ENCODE assay signal across 8 mouse cellular contexts in genomic region chr12:93929239-93929563, GRCm38 (mm10).
DNase-seq lines count a peak whose midpoint lies in the region; ATAC-seq and TF ChIP-seq lines count a peak whose summit lies in the region.
"Not testable (repeated sequence)": the region's sequence is repeated elsewhere in the genome, so short reads cannot be mapped to it uniquely, and the experiment has no call there.

No protein-coding gene starts in this region.

- not testable (repeated sequence) for H3K27me3 ChIP-seq in G1E (ENCODE audit: insufficient read depth, low read length); forebrain, embryonic 13.5 days; heart, embryonic 16.5 days (ENCODE audit: control insufficient read depth, insufficient read depth, low read length); liver, embryonic 12.5 days (replicated peaks); lung, embryonic 16.5 days (ENCODE audit: control insufficient read depth, insufficient read depth, low read depth, low read length); midbrain, embryonic 16.5 days (ENCODE audit: control insufficient read depth, insufficient read depth, low read depth, low read length); stomach, embryonic 15.5 days (replicated peaks)

- WGBS in forebrain, embryonic 13.5 days, result 94% methylated on average over 5 of the region's 7 CpGs
- 85% methylated on average over 4 of the region's 7 CpGs for WGBS in heart, embryonic 16.5 days
- 79% methylated on average over 4 of the region's 7 CpGs for WGBS in liver, embryonic 12.5 days (ENCODE audit: insufficient replicate concordance)
- 80% methylated on average over 4 of the region's 7 CpGs for WGBS in lung, embryonic 16.5 days
- WGBS in midbrain, embryonic 16.5 days, result 96% methylated on average over 4 of the region's 7 CpGs
- WGBS in stomach, embryonic 15.5 days, result 83% methylated on average over 5 of the region's 7 CpGs

- DNase-seq in G1E (ENCODE audit: low spot score), result not testable (repeated sequence)

- not testable (repeated sequence) for H3K4me2 ChIP-seq in forebrain, embryonic 13.5 days; heart, embryonic 16.5 days (ENCODE audit: low read depth, low read length); liver, embryonic 12.5 days; lung, embryonic 16.5 days (ENCODE audit: low read depth, low read length); midbrain, embryonic 16.5 days (ENCODE audit: low read length); stomach, embryonic 15.5 days

- 0 out of 2 replicates have a peak, but pooled peaks have one; percentile 29 for ATAC-seq in G1E (ENCODE audit: extremely low read depth, insufficient number of reproducible peaks, low FRiP score, poor library complexity, severe bottlenecking)
- ATAC-seq in forebrain, embryonic 13.5 days, result peak; percentile 61; the same call in 1 of the 2 replicates
- peak; percentile 37; the same call in 1 of the 2 replicates for ATAC-seq in heart, embryonic 16.5 days (replicated peaks; ENCODE audit: extremely low read depth, insufficient read depth, low FRiP score)
- peak; percentile 66 for ATAC-seq in inflammation-experienced regulatory T-cells, adult 6 months
- ATAC-seq in liver, embryonic 12.5 days, result peak; percentile 71; the same call in 1 of the 2 replicates
- peak; percentile 65 for ATAC-seq in lung, embryonic 16.5 days (ENCODE audit: low read depth)
- ATAC-seq in midbrain, embryonic 16.5 days, result peak; percentile 83; the same call in 1 of the 2 replicates
- ATAC-seq in stomach, embryonic 15.5 days (ENCODE audit: insufficient read depth, low FRiP score, low read depth), result peak; percentile 65; the same call in 1 of the 2 replicates

- H3K4me3 ChIP-seq in G1E (ENCODE audit: low read depth, low read length); forebrain, embryonic 13.5 days; heart, embryonic 16.5 days (ENCODE audit: low read length); liver, embryonic 12.5 days; lung, embryonic 16.5 days (ENCODE audit: low read length); midbrain, embryonic 16.5 days (ENCODE audit: low read depth, low read length); stomach, embryonic 15.5 days (replicated peaks): not testable (repeated sequence)

- not testable (repeated sequence) for H3K9me3 ChIP-seq in G1E (replicated peaks); forebrain, embryonic 13.5 days (replicated peaks); heart, embryonic 16.5 days (replicated peaks; ENCODE audit: control insufficient read depth, low read length); liver, embryonic 12.5 days (replicated peaks); lung, embryonic 16.5 days (ENCODE audit: control insufficient read depth, low read length); midbrain, embryonic 16.5 days (replicated peaks; ENCODE audit: control insufficient read depth, low read length, poor library complexity, severe bottlenecking); stomach, embryonic 15.5 days

- not testable (repeated sequence) for H3K27ac ChIP-seq in forebrain, embryonic 13.5 days; heart, embryonic 16.5 days (ENCODE audit: low read length); liver, embryonic 12.5 days; lung, embryonic 16.5 days (ENCODE audit: low read length); midbrain, embryonic 16.5 days (ENCODE audit: low read length); stomach, embryonic 15.5 days

- not testable (repeated sequence) for TF ChIP-seq CTCF in G1E (IDR thresholded peaks at IDR 0.05; ENCODE audit: low read depth, low read length)

- H3K36me3 ChIP-seq in G1E (replicated peaks); forebrain, embryonic 13.5 days (ENCODE audit: poor library complexity, severe bottlenecking); heart, embryonic 16.5 days (ENCODE audit: control insufficient read depth, insufficient read depth); liver, embryonic 12.5 days; lung, embryonic 16.5 days (ENCODE audit: control insufficient read depth, insufficient read depth, low read length); midbrain, embryonic 16.5 days (ENCODE audit: control insufficient read depth, insufficient read depth, low read length); stomach, embryonic 15.5 days: not testable (repeated sequence)

- not testable (repeated sequence) for H3K4me1 ChIP-seq in G1E (ENCODE audit: insufficient read depth, low read depth, low read length); forebrain, embryonic 13.5 days; heart, embryonic 16.5 days (ENCODE audit: control insufficient read depth, insufficient read depth, low read length); liver, embryonic 12.5 days; lung, embryonic 16.5 days (replicated peaks; ENCODE audit: control insufficient read depth, insufficient read depth, low read length); midbrain, embryonic 16.5 days (ENCODE audit: control insufficient read depth, insufficient read depth, low read length); stomach, embryonic 15.5 days

- H3K9ac ChIP-seq in forebrain, embryonic 13.5 days; heart, embryonic 16.5 days (ENCODE audit: low read length); liver, embryonic 12.5 days; lung, embryonic 16.5 days (ENCODE audit: low read length); midbrain, embryonic 16.5 days (ENCODE audit: low read depth, low read length); stomach, embryonic 15.5 days: not testable (repeated sequence)

Comparison
In these comparisons a context has a peak if more than half of its experiments do, and no peak if none do; other contexts are left out.
1. ATAC-seq: peak in every context shown above with its lines; median percentile 83 in midbrain, embryonic 16.5 days; 71 in liver, embryonic 12.5 days; 66 in inflammation-experienced regulatory T-cells, adult 6 months; 65 in lung, embryonic 16.5 days; 65 in stomach, embryonic 15.5 days; 61 in forebrain, embryonic 13.5 days; 37 in heart, embryonic 16.5 days; 29 in G1E.